Mouse (Mus musculus): Measurements from ENCODE around the gene Cnr2. TPM values are rescaled to one million over a fixed set of nuclear protein-coding genes. Genes with fewer than 3 reads are reported as not detected.

Gene Cnr2
- polyA plus RNA-seq, 1 experiment from 2014 or later = 0.16 TPM

GRCm38 (mm10) chr4:135962946-135963345, 67.8 kb downstream of the Cnr2 start:
- peak; percentile 6; the same call in 1 of the 2 replicates for ATAC-seq
- no peaks in the 10 kb centered on the region for H3K9me3 ChIP-seq
- H3K9ac ChIP-seq (replicated peaks) = peak overlapping the region; percentile 86
- H3K36me3 ChIP-seq = peaks cover 61% of the 10 kb centered on the region
- H3K4me1 ChIP-seq (replicated peaks) = peaks cover 20% of the 10 kb centered on the region
- H3K27ac ChIP-seq = peak overlapping the region; percentile 89
- H3K27me3 ChIP-seq = peaks cover 5% of the 10 kb centered on the region; the same call in 1 of the 2 replicates
- peak overlapping the region; percentile 78 for H3K4me3 ChIP-seq (replicated peaks)
- peak overlapping the region; percentile 93 for H3K4me2 ChIP-seq (replicated peaks)
- 6% methylated on average over 15 of the region's 15 CpGs for WGBS

- peak within 1 kb of the TSS; percentile 89 for H3K27ac ChIP-seq
- under 1% methylated on average over 53 of the region's 56 CpGs for WGBS
- H3K36me3 ChIP-seq = peaks cover 61% of the 10 kb centered on the region
- H3K9me3 ChIP-seq = no peaks in the 10 kb centered on the region
- peaks cover 5% of the 10 kb centered on the region; the same call in 1 of the 2 replicates for H3K27me3 ChIP-seq
- H3K4me1 ChIP-seq (replicated peaks) = peaks cover 20% of the 10 kb centered on the region
- ATAC-seq = peak; percentile 94
- peak within 1 kb of the TSS; percentile 86 for H3K9ac ChIP-seq (replicated peaks)
- H3K4me2 ChIP-seq (replicated peaks) = peak within 1 kb of the TSS; percentile 93
- H3K4me3 ChIP-seq (replicated peaks) = peak within 1 kb of the TSS; percentile 78
Observed at GRCm38 (mm10) chr4:135963457-135964193, 68.4 kb downstream of the Cnr2 start, which contains the start of gene Gale. Gene Gale, plus strand, starts transcription at chr4:135963727.

DNA sequence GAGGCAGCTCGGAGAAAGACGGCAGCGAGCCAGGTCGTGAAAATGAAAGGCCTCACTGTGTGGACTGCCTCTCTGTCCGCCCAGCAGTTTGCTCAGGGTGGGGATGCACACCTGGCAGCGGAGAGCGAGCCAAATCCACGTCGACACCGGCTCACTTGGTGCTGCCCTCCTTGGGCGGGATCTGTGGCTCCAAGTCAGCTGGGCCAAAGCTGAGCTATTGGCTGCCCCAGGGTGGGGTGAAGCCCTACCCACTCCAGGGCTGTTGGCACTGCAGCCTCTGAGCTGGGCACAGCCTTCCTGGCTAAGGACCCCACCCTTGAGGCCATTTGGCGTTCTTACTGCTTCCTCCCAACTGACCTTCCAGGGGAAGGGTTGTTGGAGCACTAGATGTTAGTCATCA, 69.2 kb downstream of the Cnr2 start:
- 7% methylated on average over 12 of the region's 12 CpGs for WGBS

DNA sequence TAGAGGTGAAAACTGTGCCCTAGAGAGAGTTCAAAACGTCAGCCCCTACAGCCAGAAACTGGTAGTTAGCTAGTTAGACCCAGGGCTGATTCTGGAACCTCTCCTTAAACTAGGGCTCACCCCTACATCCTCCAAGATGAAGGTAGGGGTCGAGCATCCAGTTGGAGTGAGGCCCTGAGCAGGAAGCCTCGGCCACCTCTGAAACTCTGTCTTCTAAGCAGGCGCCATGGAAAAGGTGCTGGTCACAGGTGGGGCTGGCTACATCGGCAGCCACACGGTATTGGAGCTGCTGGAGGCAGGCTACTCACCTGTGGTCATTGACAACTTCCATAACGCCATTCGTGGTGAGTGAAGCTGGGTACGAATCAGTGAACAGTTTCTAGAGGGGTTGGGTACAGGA, 69.9 kb downstream of the Cnr2 start:
- H3K9me3 ChIP-seq = no peaks in the 10 kb centered on the region
- H3K36me3 ChIP-seq = peaks cover 61% of the 10 kb centered on the region
- no peak overlapping the region for H3K27ac ChIP-seq
- 0 out of 2 replicates have a peak overlapping the region, but pooled peaks have one; percentile 8 for H3K4me2 ChIP-seq (replicated peaks)
- 87% methylated on average over 9 of the region's 9 CpGs for WGBS
- H3K4me3 ChIP-seq (replicated peaks) = peak overlapping the region; percentile 78
- peaks cover 5% of the 10 kb centered on the region; the same call in 1 of the 2 replicates for H3K27me3 ChIP-seq
- no peak for ATAC-seq
- peaks cover 20% of the 10 kb centered on the region for H3K4me1 ChIP-seq (replicated peaks)
- H3K9ac ChIP-seq (replicated peaks) = no peak overlapping the region

More for the DNA sequence above, 69.2 kb downstream of the Cnr2 start:
- ATAC-seq = 0 out of 2 replicates have a peak, but pooled peaks have one; percentile 0
- Histone ChIP-seq H3K4me3 (replicated peaks) (peak overlapping the region; percentile 78), H3K27me3 (peaks cover 5% of the 10 kb centered on the region; the same call in 1 of the 2 replicates), H3K4me2 (replicated peaks) (peak overlapping the region; percentile 93), H3K9ac (replicated peaks) (peak overlapping the region; percentile 86), H3K4me1 (replicated peaks) (peaks cover 20% of the 10 kb centered on the region), H3K9me3 (no peaks in the 10 kb centered on the region), H3K36me3 (peaks cover 61% of the 10 kb centered on the region), H3K27ac (no peak overlapping the region)

- no peak for ATAC-seq
- no peak overlapping the region for H3K4me2 ChIP-seq (replicated peaks)
- H3K4me3 ChIP-seq (replicated peaks) = no peak overlapping the region
- H3K27me3 ChIP-seq = peaks cover 5% of the 10 kb centered on the region; the same call in 1 of the 2 replicates
- WGBS = 91% methylated on average over 16 of the region's 16 CpGs
- no peak overlapping the region for H3K27ac ChIP-seq
- H3K4me1 ChIP-seq (replicated peaks) = peaks cover 28% of the 10 kb centered on the region
- H3K9ac ChIP-seq (replicated peaks) = peak overlapping the region; percentile 41; the same call in 1 of the 2 replicates
- peaks cover 65% of the 10 kb centered on the region for H3K36me3 ChIP-seq
- H3K9me3 ChIP-seq = no peaks in the 10 kb centered on the region
Observed at GRCm38 (mm10) chr4:135966283-135966682, 71.1 kb downstream of the Cnr2 start.

DNA sequence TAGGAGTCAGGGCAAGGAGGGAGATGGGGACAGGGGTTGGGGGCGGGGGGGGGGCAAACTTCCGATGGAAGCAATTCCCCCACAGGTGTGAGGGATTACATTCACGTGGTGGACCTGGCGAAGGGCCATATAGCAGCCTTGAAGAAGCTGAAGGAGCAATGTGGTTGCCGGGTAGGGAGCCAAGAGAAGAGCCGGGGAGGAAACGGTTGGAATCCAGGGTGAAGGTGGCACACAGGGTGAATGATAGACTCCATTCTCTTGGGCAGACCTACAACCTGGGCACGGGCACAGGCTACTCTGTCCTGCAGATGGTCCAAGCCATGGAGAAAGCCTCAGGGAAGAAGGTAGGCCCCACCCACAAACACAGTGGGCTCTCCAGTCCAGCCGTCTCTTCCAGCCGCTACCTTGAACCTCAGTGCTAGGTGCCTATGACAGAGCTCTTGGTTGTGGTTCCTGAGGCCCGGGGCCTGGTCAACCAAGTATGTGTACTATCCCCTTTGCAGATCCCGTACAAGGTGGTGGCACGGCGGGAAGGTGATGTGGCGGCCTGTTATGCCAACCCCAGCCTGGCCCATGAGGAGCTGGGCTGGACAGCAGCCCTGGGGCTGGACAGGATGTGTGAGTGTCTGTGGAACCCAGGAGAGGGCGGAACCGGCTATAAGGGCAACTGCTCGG, 72.0 kb downstream of the Cnr2 start:
- Histone ChIP-seq H3K36me3 (peaks cover 56% of the 10 kb centered on the region), H3K27ac (no peak overlapping the region), H3K27me3 (peaks cover 5% of the 10 kb centered on the region; the same call in 1 of the 2 replicates), H3K4me2 (replicated peaks) (no peak overlapping the region), H3K4me3 (replicated peaks) (no peak overlapping the region), H3K9ac (replicated peaks) (no peak overlapping the region), H3K4me1 (replicated peaks) (peaks cover 35% of the 10 kb centered on the region), H3K9me3 (no peaks in the 10 kb centered on the region)
- WGBS = 91% methylated on average over 18 of the region's 18 CpGs
- ATAC-seq = no peak

- Histone ChIP-seq H3K36me3 (peaks cover 55% of the 10 kb centered on the region), H3K4me1 (replicated peaks) (peaks cover 33% of the 10 kb centered on the region), H3K4me2 (replicated peaks) (no peak overlapping the region), H3K9ac (replicated peaks) (no peak overlapping the region), H3K27ac (no peak overlapping the region), H3K9me3 (no peaks in the 10 kb centered on the region), H3K4me3 (replicated peaks) (no peak overlapping the region), H3K27me3 (peaks cover 5% of the 10 kb centered on the region; the same call in 1 of the 2 replicates)
- no peak for ATAC-seq
- 80% methylated on average over 19 of the region's 19 CpGs for WGBS
Observed at GRCm38 (mm10) chr4:135968271-135968869, 73.2 kb downstream of the Cnr2 start.

DNA sequence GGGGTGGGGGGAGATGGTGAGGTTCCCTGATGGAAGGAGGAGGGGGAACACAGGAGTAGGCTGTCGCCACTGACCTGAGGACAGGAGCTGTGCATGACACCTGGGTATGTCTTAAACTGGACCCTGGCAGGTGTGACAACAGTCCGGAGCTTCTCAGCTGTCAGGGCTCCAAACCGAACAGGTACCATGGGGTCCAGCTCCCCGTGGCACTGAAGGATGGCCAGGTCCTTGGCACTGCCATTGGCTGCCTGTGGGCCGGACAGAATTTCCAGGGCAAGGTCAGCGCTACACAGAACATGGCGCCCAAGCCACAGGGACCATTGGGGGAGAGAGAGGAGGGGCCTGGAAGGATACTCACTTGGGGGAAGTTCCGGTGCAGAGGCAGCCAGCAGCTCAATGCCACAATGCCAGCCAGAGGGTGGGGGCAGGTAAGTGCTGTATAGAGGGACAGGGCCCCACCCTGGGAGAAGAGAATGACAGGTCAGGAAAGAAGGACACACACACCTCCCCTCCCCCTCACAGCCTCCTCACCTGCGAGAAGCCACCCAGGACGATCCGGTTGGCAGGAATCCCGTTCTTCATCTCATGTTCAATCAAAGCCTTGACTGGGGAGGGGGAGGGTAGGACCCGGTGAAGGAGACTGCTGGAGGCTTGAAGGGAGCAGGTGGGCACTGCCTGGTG, 74.0 kb downstream of the Cnr2 start:
- Histone ChIP-seq H3K27ac (no peak overlapping the region), H3K4me3 (replicated peaks) (no peak overlapping the region), H3K9me3 (no peaks in the 10 kb centered on the region), H3K36me3 (peaks cover 57% of the 10 kb centered on the region), H3K4me1 (replicated peaks) (peaks cover 30% of the 10 kb centered on the region), H3K4me2 (replicated peaks) (no peak overlapping the region), H3K27me3 (peaks cover 5% of the 10 kb centered on the region; the same call in 1 of the 2 replicates), H3K9ac (replicated peaks) (no peak overlapping the region)
- ATAC-seq = no peak
- WGBS = 88% methylated on average over 13 of the region's 13 CpGs

Other genes starting within 250 kb of the Cnr2 start
- gene Ifnlr1, start 209.1 kb upstream of the Cnr2 start, polyA plus RNA-seq (2015; fragmentation: Nextera tagmentation; extraction: Ambion mirVana) = 0.10 and 0.16 TPM in 2 replicates
- gene Il22ra1, start 167.2 kb upstream of the Cnr2 start, polyA plus RNA-seq (2015; fragmentation: Nextera tagmentation; extraction: Ambion mirVana) = not detected in 2 replicates
- 0.13 and 0.15 TPM in 2 replicates for gene Myom3, start 135.7 kb upstream of the Cnr2 start, polyA plus RNA-seq (2015; fragmentation: Nextera tagmentation; extraction: Ambion mirVana)
- gene Srsf10, start 39.6 kb upstream of the Cnr2 start, polyA plus RNA-seq (2015; fragmentation: Nextera tagmentation; extraction: Ambion mirVana) = 267 and 285 TPM in 2 replicates
- 144 TPM in 2 replicates for gene Pnrc2, start 21.5 kb upstream of the Cnr2 start, polyA plus RNA-seq (2015; fragmentation: Nextera tagmentation; extraction: Ambion mirVana)
- gene Fuca1, start 25.3 kb downstream of the Cnr2 start, polyA plus RNA-seq (2015; fragmentation: Nextera tagmentation; extraction: Ambion mirVana) = 49.5 and 52.9 TPM in 2 replicates
- 50.3 and 51.0 TPM in 2 replicates for gene Hmgcl, start 51.1 kb downstream of the Cnr2 start, polyA plus RNA-seq (2015; fragmentation: Nextera tagmentation; extraction: Ambion mirVana)
- 39.0 and 40.1 TPM in 2 replicates for gene Gale, start 68.3 kb downstream of the Cnr2 start, polyA plus RNA-seq (2015; fragmentation: Nextera tagmentation; extraction: Ambion mirVana)
- gene Lypla2, start 77.2 kb downstream of the Cnr2 start, polyA plus RNA-seq (2015; fragmentation: Nextera tagmentation; extraction: Ambion mirVana) = 190 and 210 TPM in 2 replicates
- gene Pithd1, start 91.9 kb downstream of the Cnr2 start, polyA plus RNA-seq (2015; fragmentation: Nextera tagmentation; extraction: Ambion mirVana) = 55.0 and 57.3 TPM in 2 replicates
- gene Eloa, start 126.4 kb downstream of the Cnr2 start, polyA plus RNA-seq (2015; fragmentation: Nextera tagmentation; extraction: Ambion mirVana) = 27.8 and 30.1 TPM in 2 replicates
- 333 and 348 TPM in 2 replicates for gene Rpl11, start 158.0 kb downstream of the Cnr2 start, polyA plus RNA-seq (2015; fragmentation: Nextera tagmentation; extraction: Ambion mirVana)
- 175 and 214 TPM in 2 replicates for gene Id3, start 248.1 kb downstream of the Cnr2 start, polyA plus RNA-seq (2015; fragmentation: Nextera tagmentation; extraction: Ambion mirVana)